Mouse (Mus musculus) kidney, postnatal 14 days (tissue): ENCODE data around the gene Tmem248.

Source experiments
- DNase-seq: peaks from one replicate; pipeline ENCODE4 v3.0.0; 2022; ENCODE audit warnings: mixed read lengths

Tmem248 gene

GRCm38 (mm10) chr5:130204560-130204959, 12.3 kb upstream of the Tmem248 start:
- no peak for DNase-seq

DNA sequence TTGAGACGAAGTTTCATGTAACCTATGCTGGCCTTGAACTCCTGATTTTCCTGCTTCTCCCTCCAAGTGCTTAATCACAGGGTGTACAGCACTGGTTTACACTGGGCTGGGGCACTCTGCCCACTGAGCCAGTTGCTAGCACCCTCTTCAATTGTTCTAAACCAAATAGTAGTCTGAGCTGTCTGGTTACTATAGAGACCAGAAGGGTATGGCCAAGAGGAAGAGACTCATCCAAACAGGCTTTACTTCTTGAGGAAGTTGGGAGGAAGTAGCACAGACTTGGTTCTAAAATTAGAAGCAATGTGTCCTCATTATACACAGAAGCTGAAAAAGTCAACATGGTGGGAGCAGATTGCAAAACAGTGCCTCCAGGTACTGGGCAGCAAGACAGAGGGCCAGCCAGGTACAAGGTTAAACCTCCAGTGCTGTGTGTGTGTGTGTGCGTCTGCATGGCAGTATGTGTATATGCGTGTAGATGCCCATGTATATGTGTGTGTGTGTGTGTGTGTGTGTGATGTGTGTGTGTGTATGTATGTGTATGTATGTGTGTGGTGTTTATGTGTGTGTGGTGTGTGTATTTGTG, 11.3 kb upstream of the Tmem248 start:
- DNase-seq = no peak

- no peak for DNase-seq
These were observed 9.6 kb upstream of the Tmem248 start for GRCm38 (mm10) chr5:130207299-130207698.

GRCm38 (mm10) chr5:130212956-130213355, 3.9 kb upstream of the Tmem248 start:
- DNase-seq = no peak

DNA sequence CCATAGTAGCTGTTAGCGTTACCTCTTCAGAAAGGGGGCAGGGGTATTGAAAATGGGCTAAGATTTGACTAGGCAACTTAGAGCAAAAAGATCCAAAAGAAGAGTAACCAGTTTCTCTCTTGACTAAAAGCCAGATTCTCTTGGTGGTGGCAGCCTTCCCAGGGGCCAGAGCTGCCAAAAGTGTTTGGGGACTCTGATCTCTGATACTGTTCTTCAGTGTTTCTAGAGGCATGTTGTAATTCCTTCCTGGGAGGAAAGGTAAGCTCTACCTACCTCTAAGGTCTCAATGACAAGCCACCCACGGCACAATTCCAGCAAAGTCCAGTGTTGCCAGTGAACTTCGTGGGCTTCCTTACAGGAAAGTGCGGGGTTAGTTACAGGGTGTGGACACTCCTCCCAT, 525 bp downstream of the Tmem248 start:
- DNase-seq = no peak

DNA sequence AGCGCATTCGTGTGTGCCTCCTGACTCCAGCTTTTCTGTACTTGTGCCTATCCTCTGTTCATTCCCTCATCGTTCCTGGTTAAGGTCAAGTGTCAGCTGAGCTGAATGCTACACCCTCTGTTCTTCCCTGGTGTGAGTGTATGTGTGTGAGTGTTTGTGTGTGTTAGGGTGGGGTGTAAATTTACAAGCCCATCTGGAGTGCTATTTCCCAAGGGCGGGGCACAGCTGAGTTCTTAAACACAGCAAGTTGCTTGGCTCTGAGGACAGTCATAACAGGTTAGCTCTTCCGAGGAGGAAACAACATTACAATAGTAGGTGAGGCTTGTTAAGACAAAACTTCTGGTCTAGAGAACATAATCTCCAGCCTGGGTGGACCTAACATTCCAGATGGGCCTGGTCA, 1.5 kb downstream of the Tmem248 start:
- DNase-seq = no peak

DNA sequence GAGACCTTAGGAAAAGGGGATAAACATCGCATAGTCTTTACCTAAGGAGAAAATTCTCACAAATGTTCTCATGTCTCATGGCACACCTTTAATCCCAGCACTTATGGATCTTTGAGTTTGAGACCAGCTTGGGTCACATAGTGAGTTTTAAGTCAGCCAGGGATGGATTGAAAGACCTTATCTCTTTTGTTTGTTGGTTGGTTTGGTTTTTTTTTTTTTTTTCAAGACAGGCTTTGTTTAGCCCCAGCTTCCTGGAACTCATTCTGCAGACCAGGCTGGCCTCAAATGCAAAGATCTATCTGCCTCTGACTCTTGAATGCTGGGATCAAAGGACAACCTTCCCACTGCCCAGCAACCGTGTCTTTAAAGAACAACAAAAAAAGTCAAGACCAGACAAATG, 4.4 kb downstream of the Tmem248 start:
- DNase-seq = peak; percentile 21

DNA sequence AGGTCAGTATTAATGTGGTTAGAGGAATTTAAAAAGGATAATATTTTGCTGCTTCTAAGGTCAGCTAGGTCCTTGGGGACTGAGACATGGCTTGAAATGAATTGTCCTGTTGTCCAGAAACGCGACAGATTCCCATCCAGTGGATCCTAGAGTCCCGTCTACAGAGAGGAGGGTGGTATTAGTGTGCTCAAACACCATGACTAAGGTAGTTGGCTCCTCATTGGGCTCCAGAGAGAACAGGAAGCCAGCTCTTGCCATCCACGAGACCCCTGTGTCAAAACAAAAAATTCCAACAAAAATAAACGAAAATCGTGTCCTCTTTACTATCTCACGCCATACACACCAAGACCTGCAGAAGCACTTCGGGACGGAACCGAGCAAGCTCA, 4.9 kb downstream of the Tmem248 start:
- DNase-seq = no peak

DNA sequence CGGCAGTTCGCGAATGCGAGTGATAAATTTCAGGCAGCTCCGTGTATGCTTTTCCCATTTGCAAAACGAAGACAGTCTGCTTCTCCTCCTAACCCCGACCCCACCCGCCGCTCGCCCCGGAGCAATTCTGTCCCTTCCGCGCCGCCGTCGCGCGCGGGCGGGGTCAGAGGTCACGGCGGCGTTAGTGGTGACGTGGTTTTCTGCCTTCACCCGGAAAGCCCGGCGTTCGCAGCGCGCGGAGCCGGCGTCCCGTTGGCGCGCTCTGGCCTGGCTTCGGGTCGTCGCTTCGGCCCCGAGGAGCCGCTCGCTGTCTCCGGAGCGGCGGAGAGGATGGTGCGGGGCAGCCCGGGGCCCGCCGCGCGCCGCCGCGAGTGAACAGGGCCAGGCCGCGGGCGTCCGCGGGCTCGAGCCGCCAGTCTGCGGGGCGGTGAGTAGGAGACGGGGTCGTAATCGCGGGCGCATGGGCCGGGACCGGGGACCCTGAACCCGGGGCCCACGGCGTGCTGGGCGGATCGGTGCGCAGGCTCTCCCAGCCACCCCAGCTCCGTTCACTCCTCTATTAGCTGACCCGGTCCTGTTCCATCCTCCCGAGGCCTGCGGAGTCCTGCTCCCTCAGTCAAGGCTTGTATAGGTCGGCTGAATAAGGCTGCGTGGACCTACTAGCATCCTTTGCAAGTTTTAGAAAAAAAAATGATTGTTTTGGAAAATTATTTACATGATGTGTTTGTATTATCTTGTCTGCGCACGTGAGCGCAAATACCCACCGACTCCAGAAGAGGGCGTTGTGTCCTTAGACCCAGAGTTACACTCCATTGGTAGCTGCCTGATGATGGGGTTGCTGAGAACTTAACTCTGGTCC, 5.5 kb downstream of the Tmem248 start:
- DNase-seq = peak; percentile 96

DNA sequence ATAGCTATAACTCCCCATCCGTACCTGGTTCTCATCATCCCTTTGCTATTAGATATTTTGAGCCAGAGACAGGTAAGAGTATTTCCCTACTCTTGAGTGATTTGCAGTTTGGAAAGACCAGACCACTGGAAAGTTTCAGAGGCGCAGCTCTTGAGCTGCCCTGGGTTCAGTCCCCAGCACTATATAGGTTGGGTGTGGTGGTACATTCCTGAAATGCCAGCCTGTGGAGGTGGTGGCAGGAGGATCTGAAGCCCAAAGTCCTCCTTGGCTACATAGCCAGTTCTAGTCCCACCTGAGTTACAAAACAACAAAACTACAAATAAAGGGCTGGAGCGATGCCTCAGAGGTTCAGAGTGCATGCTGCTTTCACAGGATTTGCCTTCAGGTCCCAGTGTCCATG, 9.9 kb downstream of the Tmem248 start:
- DNase-seq = no peak

DNA sequence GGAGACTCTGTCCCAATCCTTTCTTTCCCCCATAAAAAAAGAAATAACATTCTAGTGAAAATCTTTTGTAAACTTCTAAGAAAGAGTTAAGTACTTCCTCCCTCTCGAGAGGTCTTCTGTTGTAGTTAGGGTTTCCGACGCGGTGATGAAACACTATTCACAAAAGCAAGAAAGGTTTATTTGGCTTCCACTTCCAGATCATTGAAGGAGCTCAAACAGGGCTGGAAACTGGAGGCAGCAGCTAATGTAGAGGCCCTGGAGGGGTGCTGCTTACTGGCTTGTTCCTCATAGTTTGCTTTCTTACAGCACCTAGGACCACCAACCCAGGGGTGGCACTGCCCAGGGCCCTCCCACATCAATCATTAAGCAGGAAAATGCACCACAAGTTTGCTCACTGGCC, 11.2 kb downstream of the Tmem248 start:
- DNase-seq = no peak

DNA sequence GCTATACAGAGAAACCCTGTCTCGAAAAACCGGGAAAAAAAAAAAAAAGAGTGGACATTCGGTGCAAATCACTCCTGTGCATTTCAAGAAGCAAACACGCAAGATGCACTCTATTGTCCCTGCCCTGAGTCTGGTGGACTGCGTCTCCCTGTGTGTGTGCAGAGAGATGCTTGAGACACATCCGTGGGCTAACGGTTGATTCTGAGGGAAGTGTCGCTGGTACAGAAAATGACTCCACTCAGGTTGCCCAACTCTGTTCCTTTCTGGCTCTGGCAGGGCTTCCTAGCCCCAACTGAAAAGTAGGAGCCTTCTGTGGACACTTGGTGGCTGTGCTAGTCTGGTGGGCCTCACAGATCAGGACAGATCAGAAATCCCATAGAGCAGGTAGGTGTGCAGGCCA, 19.4 kb downstream of the Tmem248 start:
- no peak for DNase-seq

DNA sequence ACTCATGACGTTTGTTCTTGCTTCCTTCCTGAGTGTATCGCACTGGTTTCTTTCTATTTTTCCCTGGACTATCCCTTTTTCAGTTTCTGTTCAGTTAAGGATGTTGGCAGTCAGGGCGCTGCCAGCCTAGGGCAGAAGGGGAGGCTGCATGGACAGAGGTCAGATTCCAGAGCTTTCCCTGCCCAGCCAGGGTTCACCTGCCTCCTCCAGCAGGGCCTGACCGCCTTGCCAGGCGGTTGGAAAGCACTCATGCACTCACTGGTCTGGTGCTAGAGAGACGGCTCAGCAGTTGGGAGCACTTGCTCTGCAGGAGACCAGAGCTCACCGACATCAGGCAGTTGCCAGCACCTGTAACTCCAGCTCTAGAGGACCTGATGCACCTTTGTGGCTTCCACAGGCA, 22.4 kb downstream of the Tmem248 start:
- DNase-seq = peak; percentile 71

DNA sequence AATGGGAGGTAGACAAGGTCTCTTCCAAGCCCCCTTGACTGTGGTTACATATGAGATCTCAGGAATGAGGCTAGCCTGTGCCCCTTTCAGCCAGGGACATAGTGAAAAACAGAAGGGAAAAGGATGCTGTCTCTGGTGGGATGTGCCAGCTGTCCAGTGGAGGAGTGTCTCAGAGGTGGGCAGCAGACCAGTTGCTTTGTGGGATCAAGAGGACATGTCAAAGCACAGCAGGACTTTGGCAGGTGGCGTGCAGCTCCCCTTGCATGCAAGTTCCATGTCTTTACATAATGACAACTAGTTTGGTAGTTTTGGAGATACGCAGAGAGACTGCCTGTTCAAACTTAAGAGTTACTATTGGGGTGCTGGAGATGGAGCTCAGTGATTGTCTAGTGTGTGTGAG, 23.0 kb downstream of the Tmem248 start:
- DNase-seq = no peak

- no peak for DNase-seq
These were observed 24.5 kb downstream of the Tmem248 start for GRCm38 (mm10) chr5:130241426-130241825.

GRCm38 (mm10) chr5:130247823-130248222, 30.9 kb downstream of the Tmem248 start:
- no peak for DNase-seq

DNA sequence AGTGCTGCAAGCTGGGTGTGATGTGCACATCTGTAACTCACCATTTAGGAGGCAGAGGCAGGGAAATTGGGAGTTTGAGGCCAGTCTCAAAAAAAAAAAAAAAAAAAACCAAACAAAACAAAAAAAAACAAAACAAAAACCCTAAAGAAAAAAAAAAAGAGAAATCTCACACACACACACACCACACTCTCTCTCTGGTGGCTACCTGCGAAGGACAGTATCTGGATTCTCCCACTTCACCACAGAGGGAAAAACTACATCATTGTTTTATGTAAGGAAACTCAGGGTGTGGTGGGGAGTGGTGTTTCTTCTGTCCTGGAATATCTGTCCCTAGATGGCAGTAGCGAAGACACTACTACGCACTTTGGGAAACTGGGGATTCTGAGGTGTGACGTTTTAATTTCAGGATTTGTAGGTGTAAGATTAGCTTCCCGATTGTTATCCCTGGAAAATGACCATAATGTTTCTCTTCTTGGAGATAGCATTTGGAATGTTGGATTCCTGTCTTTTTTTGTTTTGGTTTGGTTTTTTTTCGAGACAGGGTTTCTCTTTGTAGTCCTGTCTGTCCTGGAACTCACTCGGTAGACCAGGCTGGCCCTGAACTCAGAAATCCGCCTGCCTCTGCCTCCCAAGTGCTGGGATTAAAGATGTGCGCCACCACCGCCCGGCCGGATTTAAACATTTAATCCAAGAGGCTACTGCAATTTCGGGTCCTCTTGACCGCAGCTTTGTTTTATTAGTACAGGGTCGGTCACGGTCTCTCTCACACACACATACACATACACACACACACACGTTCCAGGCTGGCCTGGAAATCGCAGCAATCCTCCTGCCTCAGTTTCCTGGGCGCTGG, 37.5 kb downstream of the Tmem248 start:
- peak; percentile 45 for DNase-seq

DNA sequence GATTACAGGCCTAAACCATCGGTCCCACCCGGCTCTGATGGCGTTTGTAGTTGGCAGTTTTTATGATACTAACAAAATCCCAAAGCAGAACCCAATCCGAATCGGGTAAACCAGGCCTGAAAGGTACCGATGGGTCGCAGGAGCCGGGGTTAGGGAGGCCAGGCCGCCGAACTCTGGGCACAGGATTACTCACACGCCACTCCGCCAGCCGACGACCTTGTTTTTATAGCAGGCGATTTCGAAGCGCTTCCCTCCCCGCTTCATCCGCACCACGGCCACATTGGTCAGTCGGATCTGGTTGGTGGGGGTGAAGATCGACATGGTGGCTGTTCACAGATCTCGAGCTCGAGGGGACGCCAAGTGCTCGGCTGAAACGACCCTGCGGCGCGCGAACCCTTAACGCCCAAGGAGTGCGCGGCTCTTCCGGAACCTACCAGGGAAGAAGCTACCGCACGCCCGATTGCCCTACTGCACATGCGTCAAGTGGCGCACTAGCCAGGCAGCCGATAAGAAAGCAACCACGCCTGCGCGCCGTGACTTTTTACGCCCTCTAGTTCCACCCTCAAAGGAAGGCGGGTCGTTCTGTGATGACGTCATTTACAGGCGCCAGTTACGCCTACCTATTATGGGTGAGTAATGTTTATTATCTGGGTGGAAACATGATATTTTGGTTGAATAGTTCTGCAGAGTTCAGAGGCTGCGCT, 38.3 kb downstream of the Tmem248 start, which contains the start of the genes Sbds and Tyw1:
TSS of gene Sbds (minus strand) at position 514 of the 704 bp plus-strand sequence.
TSS of gene Tyw1 (plus strand) at position 603 of the 704 bp plus-strand sequence.
- peak; percentile 99 for DNase-seq

GRCm38 (mm10) chr5:130255799-130256525, 39.1 kb downstream of the Tmem248 start:
- peak; percentile 14 for DNase-seq

DNA sequence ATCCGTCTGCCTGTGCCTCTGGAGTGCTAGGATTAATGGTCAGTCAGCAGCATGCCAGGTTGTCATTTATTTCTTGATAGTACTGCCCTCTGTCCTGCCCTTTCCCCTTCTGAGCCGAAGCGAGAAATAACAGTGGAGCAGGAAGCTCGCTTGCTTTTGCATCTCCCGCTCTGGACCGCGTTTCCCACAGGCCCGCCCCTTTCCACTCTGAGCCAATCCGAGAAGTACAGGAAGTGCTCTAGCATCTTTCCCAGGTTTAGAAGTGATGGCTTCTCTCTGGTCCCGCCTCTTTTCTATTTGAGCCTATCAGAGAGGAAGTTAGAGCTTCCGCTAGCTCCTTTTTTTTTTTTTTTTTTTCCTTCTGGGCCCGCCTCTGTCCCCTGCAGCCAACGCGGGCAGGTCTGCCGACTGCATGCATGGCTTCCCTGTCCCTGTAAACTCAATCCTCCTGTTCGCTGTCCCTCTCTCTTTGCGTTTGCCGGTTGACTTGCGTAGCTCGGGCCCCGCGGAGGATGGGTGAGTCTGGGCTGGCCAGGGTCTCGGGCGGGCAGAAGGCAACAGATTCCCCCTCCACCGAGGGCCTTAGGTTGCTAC, 39.9 kb downstream of the Tmem248 start:
- peak; percentile 97 for DNase-seq

DNA sequence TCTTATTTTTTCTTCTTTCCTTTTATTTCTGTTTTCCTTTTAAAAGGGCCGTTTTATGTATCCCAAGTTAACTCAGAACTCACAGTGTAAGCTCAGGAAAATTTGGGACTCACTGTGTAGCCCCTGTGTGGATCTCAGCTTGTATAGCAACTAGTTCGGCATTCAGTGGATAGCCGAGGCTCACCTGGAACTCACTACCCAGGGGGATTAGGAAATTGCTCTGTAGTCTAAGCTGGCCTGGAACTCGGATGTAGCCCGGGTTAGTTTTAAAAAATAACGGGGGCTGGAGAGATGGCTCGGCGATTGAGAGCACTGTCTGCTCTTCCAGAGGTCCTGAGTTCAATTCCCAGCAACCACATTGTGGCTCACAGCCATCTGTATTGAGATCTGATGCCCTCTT, 40.4 kb downstream of the Tmem248 start:
- DNase-seq = no peak

DNA sequence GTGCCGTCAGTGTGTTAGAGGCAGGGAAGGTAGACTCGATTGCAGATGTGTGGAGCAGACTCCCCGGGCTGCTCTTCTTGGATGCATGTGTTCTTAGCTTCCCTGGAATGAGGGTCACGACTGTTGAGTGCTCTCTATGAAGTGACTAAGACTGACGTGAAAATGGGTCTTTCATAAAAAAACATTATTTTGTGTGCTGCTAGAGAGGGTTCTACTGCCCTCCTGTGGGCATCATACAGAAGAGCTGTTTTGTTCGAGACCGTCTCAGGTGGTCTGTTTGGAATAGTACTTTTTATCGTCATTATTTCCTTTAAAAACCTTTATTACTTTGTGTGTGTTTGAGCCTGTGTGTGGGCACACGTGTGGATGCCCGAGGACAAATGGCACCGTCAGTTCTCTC, 46.6 kb downstream of the Tmem248 start:
- DNase-seq = no peak
